ENCODE assay signal across 12 mouse cellular contexts in genomic region chr4:149171581-149171981, GRCm38 (mm10). TPM values are rescaled to one million over a fixed set of nuclear protein-coding genes. Genes with fewer than 3 reads are reported as not detected.
DNase-seq lines count a peak whose midpoint lies in the region; ATAC-seq lines count a peak whose summit lies in the region.
"Had no signal": no experiment of that assay in that cellular context is flagged by ENCODE, and none has a peak within 500 bp of the region (broad histone marks: within the 10 kb centered on the region; RNA-seq: fewer than 3 reads in every experiment).

No protein-coding gene starts in this region.

- no peaks in the 10 kb centered on the region for H3K9me3 ChIP-seq in midbrain, embryonic 11.5 days (ENCODE audit: control insufficient read depth, low read length)
- H3K9me3 ChIP-seq: embryonic facial prominence, embryonic 13.5 days; heart, embryonic 15.5 days; midbrain, embryonic 15.5 days had no signal

- no peaks in the 10 kb centered on the region for H3K4me1 ChIP-seq in midbrain, embryonic 11.5 days (ENCODE audit: control insufficient read depth, insufficient read depth, low read length)

- DNase-seq in adrenal gland, postnatal 36 days: peak; percentile 53 to 58
- DNase-seq in adrenal gland, postnatal 25 days: no peak
- peak; percentile 30 for DNase-seq in MN1 (ENCODE audit: low spot score)
- peak; percentile 61 for DNase-seq in large intestine, adult 2 months (ENCODE audit: low read depth, low spot score)
- DNase-seq in spleen, postnatal 14 days (ENCODE audit: low spot score in 2 of 2): no peak
- no peak for DNase-seq in left cerebral cortex, postnatal 4 days
- no peak for DNase-seq in midbrain, embryonic 11.5 days (ENCODE audit: low spot score, missing footprints)
- DNase-seq: right cerebral cortex, postnatal 14 days had no signal

- H3K27ac ChIP-seq in macrophage: peak overlapping the region; percentile 83
- no peak overlapping the region for H3K27ac ChIP-seq in midbrain, embryonic 11.5 days (ENCODE audit: low read depth, low read length)

- no peak for ATAC-seq in midbrain, embryonic 11.5 days (ENCODE audit: low FRiP score)
- ATAC-seq: midbrain, embryonic 15.5 days had no signal

- intact Hi-C loops in left cerebral cortex, postnatal 4 days (cut with DNase I): no loop called here

- H3K4me2 ChIP-seq in midbrain, embryonic 11.5 days: no peak overlapping the region
- H3K4me2 ChIP-seq: embryonic facial prominence, embryonic 13.5 days; heart, embryonic 15.5 days; midbrain, embryonic 15.5 days had no signal

- no peaks in the 10 kb centered on the region for H3K79me2 ChIP-seq in macrophage (ENCODE audit: inconsistent target)

- WGBS in large intestine, adult 2 months: 11% methylated on average over 5 of the region's 5 CpGs
- 18% methylated on average over 5 of the region's 5 CpGs for WGBS in macrophage (ENCODE audit: missing documents)
- WGBS in midbrain, embryonic 11.5 days: 83% methylated on average over 5 of the region's 5 CpGs

- H3K36me3 ChIP-seq in macrophage (ENCODE audit: inconsistent target): no peaks in the 10 kb centered on the region
- 0 out of 2 replicates have a peak, but pooled peaks cover 2% of the 10 kb centered on the region for H3K36me3 ChIP-seq in midbrain, embryonic 11.5 days (ENCODE audit: control insufficient read depth, insufficient read depth, low read length)
- H3K36me3 ChIP-seq: embryonic facial prominence, embryonic 13.5 days; heart, embryonic 15.5 days had no signal

- no peaks in the 10 kb centered on the region for H3K27me3 ChIP-seq in midbrain, embryonic 11.5 days (ENCODE audit: control insufficient read depth, insufficient read depth, low read length)
- H3K27me3 ChIP-seq: embryonic facial prominence, embryonic 13.5 days; heart, embryonic 15.5 days; midbrain, embryonic 15.5 days had no signal

- no peak overlapping the region for H3K9ac ChIP-seq in midbrain, embryonic 11.5 days (ENCODE audit: low read length)
- H3K9ac ChIP-seq: embryonic facial prominence, embryonic 13.5 days; heart, embryonic 15.5 days; midbrain, embryonic 15.5 days had no signal

- no peak overlapping the region for H3K4me3 ChIP-seq in macrophage (ENCODE audit: inconsistent target)
- H3K4me3 ChIP-seq in midbrain, embryonic 11.5 days (ENCODE audit: low read depth, low read length): no peak overlapping the region
- H3K4me3 ChIP-seq: embryonic facial prominence, embryonic 13.5 days; heart, embryonic 15.5 days; midbrain, embryonic 15.5 days had no signal

RNA-seq across cellular contexts. Expression of gene Pgd, which starts 5.0 kb away (rescaled TPM):
- total RNA-seq in adrenal gland, postnatal 36 days (2021): 100 to 1,000 TPM; 304 to 318 TPM
- 303 and 313 TPM in 2 replicates for total RNA-seq in adrenal gland, postnatal 25 days (2021)
- polyA plus RNA-seq in large intestine, adult 2 months (2012; rRNA removed): 273 and 306 TPM in 2 replicates
- 100 to 1,000 TPM; 106 to 393 (median 257) TPM for total RNA-seq in macrophage (2018; cell fraction: chromatin; rRNA removed)
- total RNA-seq in macrophage (2018; cell fraction: cytosol; rRNA removed): 100 to 1,000 TPM; 144 to 253 (median 208) TPM
- 100 to 1,000 TPM; 116 to 388 (median 186) TPM for total RNA-seq in macrophage (2018; cell fraction: nucleus; rRNA removed)
- polyA plus RNA-seq in macrophage (2018): 322 to 419 TPM (median 328 TPM) in 3 replicates
- 10 to 100 TPM; 64.6 to 64.7 TPM for total RNA-seq in left cerebral cortex, postnatal 4 days (2021)
- polyA plus RNA-seq in midbrain, embryonic 11.5 days (2014; fragmentation: Nextera tagmentation; extraction: Ambion mirVana): 47.4 and 50.7 TPM in 2 replicates

RNA-seq across cellular contexts. Expression of gene Cenps, which starts 34.2 kb away (rescaled TPM):
- total RNA-seq in adrenal gland, postnatal 36 days (2021): 10 to 100 TPM; 10.8 to 11.3 TPM
- total RNA-seq in adrenal gland, postnatal 25 days (2021): 13.6 and 17.7 TPM in 2 replicates
- polyA plus RNA-seq in large intestine, adult 2 months (2012; rRNA removed): 4.9 and 5.1 TPM in 2 replicates
- 1 to 10 TPM in 11 of 26 experiments, under 1 TPM in 1, not detected in 14; 0.85 to 5.5 (median 2.6) TPM for total RNA-seq in macrophage (2018; cell fraction: chromatin; rRNA removed)
- 1 to 10 TPM in 19 of 26 experiments, under 1 TPM in 7; 0.58 to 2.8 (median 1.4) TPM for total RNA-seq in macrophage (2018; cell fraction: cytosol; rRNA removed)
- 1 to 10 TPM in 6 of 26 experiments, under 1 TPM in 5, not detected in 15; 0.47 to 9.3 (median 1.0) TPM for total RNA-seq in macrophage (2018; cell fraction: nucleus; rRNA removed)
- polyA plus RNA-seq in macrophage (2018): 1.6 to 10.9 TPM (median 3.6 TPM) in 3 replicates
- total RNA-seq in left cerebral cortex, postnatal 4 days (2021): 10 to 100 TPM; 33.5 to 38.3 TPM
- polyA plus RNA-seq in midbrain, embryonic 11.5 days (2014; fragmentation: Nextera tagmentation; extraction: Ambion mirVana): 52.6 and 53.1 TPM in 2 replicates

RNA-seq across cellular contexts. Expression of gene Cort, which starts 45.0 kb away (rescaled TPM):
- total RNA-seq in adrenal gland, postnatal 36 days (2021): 1 to 10 TPM in 1 of 2 experiments, under 1 TPM in 1; 0.66 to 1.2 TPM
- total RNA-seq in adrenal gland, postnatal 25 days (2021): 1.5 and 3.0 TPM in 2 replicates
- polyA plus RNA-seq in large intestine, adult 2 months (2012; rRNA removed): 0.14 TPM in 1 of 2 replicates, not detected in the other
- total RNA-seq in macrophage (2018; cell fraction: chromatin; rRNA removed): 1 to 10 TPM in 1 of 26 experiments, not detected in 25; 1.1 TPM
- total RNA-seq in macrophage (2018; cell fraction: cytosol; rRNA removed): not detected
- 1 to 10 TPM in 1 of 26 experiments, not detected in 25; 1.3 TPM for total RNA-seq in macrophage (2018; cell fraction: nucleus; rRNA removed)
- polyA plus RNA-seq in macrophage (2018): not detected in 3 replicates
- total RNA-seq in left cerebral cortex, postnatal 4 days (2021): 10 to 100 TPM; 13.8 to 16.6 TPM
- 0.51 and 0.63 TPM in 2 replicates for polyA plus RNA-seq in midbrain, embryonic 11.5 days (2014; fragmentation: Nextera tagmentation; extraction: Ambion mirVana)

Comparison
In these comparisons a context has a peak if more than half of its experiments do, and no peak if none do; other contexts are left out.
1. DNase-seq: peak in adrenal gland, postnatal 36 days (2 of 2), MN1 (single experiment) and large intestine, adult 2 months (single experiment); none in adrenal gland, postnatal 25 days (single experiment), spleen, postnatal 14 days (0 of 2), left cerebral cortex, postnatal 4 days (single experiment) and midbrain, embryonic 11.5 days (single experiment).